Mouse (Mus musculus) CH12.LX (cell line): ENCODE measurements around the gene Hist1h4f.

Source experiments
- CTCF ChIP-seq, 2 experiments: IDR thresholded peaks in 1 of 2; conservative IDR thresholded peaks in 1 of 2; 2 replicates each; pipeline ENCODE4 v1.5.1; 2011 to 2012; ENCODE audit warnings: low read depth in 2 of 2, low read length in 2 of 2, improper control_type of control experiment in 1 of 2, inconsistent platforms in 1 of 2, mild to moderate bottlenecking in 1 of 2, moderate library complexity in 1 of 2
- USF1 ChIP-seq: IDR thresholded peaks from 2 replicates; pipeline ENCODE4 v1.6.1; 2014; ENCODE audit warnings: low read depth, mild to moderate bottlenecking, inconsistent platforms, low read length, improper control_type of control experiment

GRCm38 (mm10) chr13:23518885-23519284, 32.6 kb downstream of the Hist1h4f start:
- no peak for TF ChIP-seq CTCF (conservative IDR thresholded peaks at IDR 0.05 in 1 of 2, IDR thresholded peaks at IDR 0.05 in 1 of 2; ENCODE audit: low read depth in 2 of 2, low read length in 2 of 2)
- TF ChIP-seq USF1, result no peak
